Mouse (Mus musculus) testis, adult 10 weeks (tissue): ENCODE data around the gene Gm49486. TPM values are rescaled to one million over a fixed set of nuclear protein-coding genes. Genes with fewer than 3 reads are reported as not detected.

Source experiments
- polyA plus RNA-seq: library from polyadenylated mRNA; stranded (reverse); fragments of 350-450 nt; fragmentation: Illumina TruSeq; extraction: RNeasy Lipid Tissue Mini Kit (QIAGEN cat#74804); gene quantifications from one replicate; pipeline ENCODE4 v1.2.3, GENCODE M21; 2014; ENCODE audit warnings: low read depth, low replicate concordance

The Gm49486 gene
- 1.6 TPM for polyA plus RNA-seq

DNA sequence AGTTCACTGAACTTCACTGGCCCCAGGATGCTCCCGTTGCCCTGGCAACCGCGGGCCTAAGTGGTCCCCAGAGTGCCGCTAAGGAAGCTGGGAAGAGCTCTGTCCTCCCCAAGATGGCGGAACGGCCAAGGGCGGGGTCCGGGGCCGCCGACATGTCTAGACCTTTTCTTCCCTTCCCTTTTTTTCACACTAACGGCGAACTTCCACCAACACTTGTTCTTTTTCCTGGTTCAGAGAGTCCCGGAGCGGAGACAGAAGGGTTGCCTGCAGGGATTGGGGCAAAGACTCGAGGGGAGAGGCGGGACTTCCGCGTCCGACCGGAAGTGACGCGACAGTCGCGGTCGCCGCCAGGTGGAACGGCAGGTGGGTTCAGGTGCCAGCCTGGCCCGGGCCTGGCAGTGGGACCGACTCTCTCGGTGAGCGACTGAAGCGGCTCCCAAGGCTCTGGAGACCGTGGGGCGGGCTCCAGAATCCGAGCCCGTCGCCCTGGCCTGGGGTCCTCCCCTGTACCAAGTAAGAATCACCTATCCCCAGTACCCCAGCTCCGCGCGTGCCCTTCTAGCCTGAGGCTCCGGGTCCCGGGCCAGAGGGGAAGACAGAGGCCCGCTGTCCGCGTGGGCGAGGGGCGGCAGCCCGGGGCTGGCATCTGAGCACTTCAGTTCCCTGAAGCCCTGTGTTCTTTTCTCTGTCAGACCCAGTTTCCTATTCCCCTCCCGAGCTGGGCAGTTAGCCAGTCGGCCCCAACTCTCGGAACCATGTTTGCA lies at the start of gene Gm49486, which contains the start of gene Pick1:
TSS of gene Gm49486 (plus strand) at position 334 of the 764 bp plus-strand sequence.
TSS of gene Pick1 (plus strand) at position 116 of the 764 bp plus-strand sequence.

DNA sequence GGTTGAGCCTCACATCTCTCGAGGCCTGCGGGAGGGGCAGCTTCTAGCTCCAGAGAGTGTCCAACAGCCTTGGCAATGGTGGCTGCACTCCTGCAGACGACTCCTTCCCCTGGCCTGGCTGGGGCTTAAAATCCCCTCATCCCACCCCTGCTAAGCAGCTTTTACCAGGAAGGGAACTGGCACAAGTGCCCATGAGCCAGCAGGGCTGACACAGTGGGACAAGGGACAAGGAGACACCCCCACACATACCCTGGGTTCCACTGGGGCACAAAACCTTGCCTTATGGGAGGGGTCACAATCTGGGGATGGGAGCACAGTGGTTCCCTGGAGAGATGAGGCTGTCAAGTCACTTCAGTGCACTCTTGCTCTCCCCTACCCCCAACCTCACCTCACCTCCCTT lies 25.5 kb downstream of the Gm49486 start, which contains the start of gene Slc16a8:
TSS of gene Slc16a8 (minus strand) at position 101 of the 400 bp plus-strand sequence.

GRCm38 (mm10) chr15:79285399-79285798 lies 56.2 kb downstream of the Gm49486 start, which contains the start of gene Baiap2l2:
Baiap2l2 (minus strand) TSS chr15:79285537.

Other genes with a start within 250 kb of the Gm49486 start
- 11.0 TPM for gene H1f0, start 200.9 kb upstream of the Gm49486 start, polyA plus RNA-seq
- not detected for gene Galr3, start 187.5 kb upstream of the Gm49486 start, polyA plus RNA-seq
- 16.7 TPM for gene Ankrd54, start 166.5 kb upstream of the Gm49486 start, polyA plus RNA-seq
- 67.2 TPM for gene Eif3l, start 154.2 kb upstream of the Gm49486 start, polyA plus RNA-seq
- 14.5 TPM for gene Micall1, start 120.5 kb upstream of the Gm49486 start, polyA plus RNA-seq
- not detected for gene Polr2f, start 88.4 kb upstream of the Gm49486 start, polyA plus RNA-seq
- 20.5 TPM for gene 1700088E04Rik, start 88.1 kb upstream of the Gm49486 start, polyA plus RNA-seq
- not detected for gene Sox10, start 64.2 kb upstream of the Gm49486 start, polyA plus RNA-seq
- 24.5 TPM for gene Pick1, start 218 bp upstream of the Gm49486 start, polyA plus RNA-seq
- gene Slc16a8, start 25.4 kb downstream of the Gm49486 start, polyA plus RNA-seq = not detected
- not detected for gene Baiap2l2, start 56.1 kb downstream of the Gm49486 start, polyA plus RNA-seq
- 3.3 TPM for gene Pla2g6, start 99.0 kb downstream of the Gm49486 start, polyA plus RNA-seq
- 0.67 TPM for gene Maff, start 117.2 kb downstream of the Gm49486 start, polyA plus RNA-seq
- 0.64 TPM for gene Tmem184b, start 174.2 kb downstream of the Gm49486 start, polyA plus RNA-seq
- gene Csnk1e, start 226.2 kb downstream of the Gm49486 start, polyA plus RNA-seq = 1.2 TPM